Mouse (Mus musculus) neural tube, embryonic 15.5 days (tissue): ENCODE measurements around the gene Gm20388. TPM values are rescaled to one million over a fixed set of nuclear protein-coding genes. Genes with fewer than 3 reads are reported as not detected.

ENCODE experiments used
- ATAC-seq: fragments of 200-750 bp; cut with Nextera tagmentation; 2 replicates; pipeline ENCODE4 v1.8.0; 2017; ENCODE audit warnings: mild to moderate bottlenecking, moderate TSS enrichment, moderate library complexity; ENCODE audit not compliant: low FRiP score
- H3K27ac ChIP-seq: fragments of 300-500 bp; sonication (generic); replicated peaks from 2 replicates; pipeline ENCODE4 v1.5.1; 2015; ENCODE audit warnings: mild to moderate bottlenecking, inconsistent platforms
- H3K27me3 ChIP-seq: fragments of 300-500 bp; sonication (generic); replicated peaks from 2 replicates; pipeline ENCODE4 v1.6.1; 2015; ENCODE audit warnings: inconsistent platforms
- H3K36me3 ChIP-seq: fragments of 300-500 bp; sonication (generic); 2 replicates; pipeline ENCODE4 v1.6.1; 2015; ENCODE audit warnings: inconsistent platforms
- H3K4me1 ChIP-seq: fragments of 300-500 bp; sonication (generic); 2 replicates; pipeline ENCODE4 v1.6.1; 2015; ENCODE audit warnings: inconsistent platforms
- H3K4me2 ChIP-seq: fragments of 300-500 bp; sonication (generic); 2 replicates; pipeline ENCODE4 v1.6.1; 2015; ENCODE audit warnings: inconsistent platforms, mild to moderate bottlenecking, moderate library complexity
- H3K4me3 ChIP-seq: fragments of 300-500 bp; sonication (generic); replicated peaks from 2 replicates; pipeline ENCODE4 v1.5.1; 2015; ENCODE audit warnings: mild to moderate bottlenecking, inconsistent platforms
- H3K9ac ChIP-seq: fragments of 300-500 bp; sonication (generic); replicated peaks from 2 replicates; pipeline ENCODE4 v1.6.1; 2015; ENCODE audit warnings: mild to moderate bottlenecking, inconsistent platforms
- H3K9me3 ChIP-seq: fragments of 300-500 bp; sonication (generic); replicated peaks from 2 replicates; pipeline ENCODE4 v1.6.1; 2016; ENCODE audit warnings: inconsistent platforms
- WGBS: fragments of 180-500 bp; shearing (Covaris S2); methylation state at CpG from one replicate; pipeline ENCODE4 v1.1.7; 2015; ENCODE audit warnings: mixed read lengths; 5-methylcytosine and 5-hydroxymethylcytosine counted together
- polyA plus RNA-seq: library from polyadenylated mRNA; unstranded; fragments of >200 nt; fragmentation: Nextera tagmentation; extraction: Ambion mirVana; gene quantifications from 2 replicates; pipeline ENCODE4 v1.2.1, GENCODE M21; 2015

Gm20388 gene
- polyA plus RNA-seq, 1 experiment from 2014 or later, result not detected

DNA sequence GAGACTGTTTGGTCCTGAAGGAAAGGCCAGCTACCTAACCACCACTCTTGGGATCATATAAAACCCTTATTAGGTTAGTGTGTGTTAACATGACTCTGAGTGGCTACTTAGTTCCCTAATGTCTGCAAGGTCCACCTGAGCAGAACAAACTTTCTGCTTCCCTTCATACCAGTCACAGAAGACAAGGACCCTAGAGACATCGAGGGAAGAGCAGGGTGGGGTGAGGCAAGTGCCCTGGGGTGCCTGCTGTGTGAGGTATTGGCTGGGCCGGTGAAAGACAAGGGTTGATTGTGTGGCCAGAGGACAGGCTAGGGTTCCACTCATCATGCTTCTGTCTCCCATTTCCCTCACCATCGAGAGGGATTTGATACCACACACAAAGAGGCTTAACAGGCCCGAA is 847.4 kb downstream of the Gm20388 start:
- no peaks in the 10 kb centered on the region for H3K27me3 ChIP-seq
- no peak overlapping the region for H3K9ac ChIP-seq
- WGBS, result 55% methylated on average over 4 of the region's 4 CpGs
- no peak overlapping the region for H3K4me2 ChIP-seq
- no peaks in the 10 kb centered on the region for H3K4me1 ChIP-seq
- H3K4me3 ChIP-seq, result no peak overlapping the region
- H3K36me3 ChIP-seq, result no peaks in the 10 kb centered on the region
- ATAC-seq, result no peak
- no peaks in the 10 kb centered on the region for H3K9me3 ChIP-seq
- no peak overlapping the region for H3K27ac ChIP-seq

DNA sequence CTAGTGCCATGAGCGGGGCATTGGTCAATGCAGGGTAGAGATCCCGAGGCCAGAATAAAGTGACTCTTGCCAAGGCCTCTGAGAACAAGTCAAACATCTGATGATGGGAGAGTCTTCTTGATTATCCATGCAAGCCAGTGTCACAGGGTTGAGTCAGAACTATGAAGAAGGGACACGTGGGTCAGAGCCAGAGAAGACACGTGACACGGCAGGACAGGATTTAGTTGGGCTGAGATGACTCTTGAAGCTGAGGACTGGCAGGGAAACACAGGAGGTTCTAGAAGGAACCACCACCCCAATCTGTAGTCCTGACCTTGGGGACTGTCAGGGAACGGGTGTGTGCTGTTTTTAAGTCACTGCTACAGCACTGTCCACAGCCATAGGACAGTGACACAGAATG is 849.2 kb downstream of the Gm20388 start:
- Histone ChIP-seq H3K27me3 (no peaks in the 10 kb centered on the region), H3K27ac (no peak overlapping the region), H3K9me3 (no peaks in the 10 kb centered on the region), H3K4me1 (no peaks in the 10 kb centered on the region), H3K9ac (no peak overlapping the region), H3K36me3 (no peaks in the 10 kb centered on the region), H3K4me2 (no peak overlapping the region), H3K4me3 (no peak overlapping the region)
- ATAC-seq, result no peak
- 91% methylated on average over 6 of the region's 6 CpGs for WGBS

DNA sequence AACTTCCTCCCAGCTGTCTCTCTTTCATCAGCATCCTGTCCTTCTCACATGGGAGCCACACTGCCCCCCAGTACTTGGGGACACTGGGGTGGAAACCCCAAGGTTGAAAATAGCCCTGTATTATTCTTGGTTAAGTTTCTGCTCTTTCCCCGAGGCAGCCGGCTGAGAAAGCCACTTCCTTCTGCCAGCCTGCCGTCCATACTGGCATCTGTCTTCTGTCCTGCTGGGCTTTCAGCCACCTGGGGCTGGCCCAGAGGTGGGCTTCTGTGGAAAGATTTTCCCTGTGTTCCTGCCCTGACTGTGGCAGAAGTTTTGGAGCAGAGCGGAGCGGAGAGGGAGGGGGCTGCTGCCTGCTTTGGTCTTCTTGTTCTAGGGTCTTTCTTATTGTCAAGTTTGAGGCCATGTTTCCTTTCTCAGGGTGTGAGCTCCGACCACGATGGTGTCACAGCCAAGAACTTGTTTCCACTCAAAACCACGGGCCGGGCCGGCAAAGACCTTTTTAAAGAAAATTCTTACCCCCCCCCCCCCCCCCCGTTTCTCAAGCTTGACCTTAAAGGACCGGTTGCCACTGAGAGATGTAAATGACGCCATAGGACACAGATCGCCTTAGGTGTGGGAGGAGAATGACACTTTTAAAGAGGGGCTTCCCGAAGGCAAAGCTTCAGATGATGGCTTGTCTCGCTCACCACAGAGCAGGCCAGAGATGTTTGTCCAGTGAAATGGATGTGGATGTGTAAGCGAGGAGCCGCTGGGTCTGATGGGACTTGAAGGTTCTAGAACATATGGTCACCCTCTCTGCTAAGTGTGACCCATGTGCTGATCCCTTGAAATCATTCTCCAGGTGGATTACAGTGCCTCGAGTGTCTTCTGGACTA is 849.9 kb downstream of the Gm20388 start:
- no peak overlapping the region for H3K4me3 ChIP-seq
- no peak for ATAC-seq
- H3K27me3 ChIP-seq, result no peaks in the 10 kb centered on the region
- WGBS, result 83% methylated on average over 19 of the region's 19 CpGs
- H3K36me3 ChIP-seq, result no peaks in the 10 kb centered on the region
- no peaks in the 10 kb centered on the region for H3K4me1 ChIP-seq
- H3K4me2 ChIP-seq, result no peak overlapping the region
- H3K9ac ChIP-seq, result no peak overlapping the region
- no peaks in the 10 kb centered on the region for H3K9me3 ChIP-seq
- H3K27ac ChIP-seq, result no peak overlapping the region

DNA sequence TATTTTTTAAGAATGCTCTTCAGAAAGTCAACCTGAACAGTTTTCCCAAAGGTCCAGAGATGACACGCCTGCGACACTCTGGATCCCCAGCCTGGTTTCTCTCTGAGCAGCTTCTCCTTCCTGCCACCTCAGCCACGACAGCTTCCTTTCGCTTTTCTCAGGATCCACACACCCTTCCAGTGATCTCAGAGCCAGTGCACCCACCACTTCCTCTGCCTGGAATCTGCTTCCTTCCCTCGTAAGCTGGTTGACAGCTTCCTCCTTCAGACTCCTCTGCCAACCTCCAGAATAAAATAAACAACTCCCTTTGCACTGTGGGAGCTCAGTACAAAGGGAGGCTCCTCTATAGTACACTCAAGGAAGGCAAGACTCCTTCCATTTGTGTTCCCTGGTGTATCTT is 852.6 kb downstream of the Gm20388 start:
- Histone ChIP-seq H3K4me1 (no peaks in the 10 kb centered on the region), H3K27ac (no peak overlapping the region), H3K4me2 (no peak overlapping the region), H3K36me3 (no peaks in the 10 kb centered on the region), H3K9me3 (no peaks in the 10 kb centered on the region), H3K4me3 (no peak overlapping the region), H3K9ac (no peak overlapping the region), H3K27me3 (no peaks in the 10 kb centered on the region)
- 80% methylated on average over 5 of the region's 5 CpGs for WGBS
- no peak for ATAC-seq

DNA sequence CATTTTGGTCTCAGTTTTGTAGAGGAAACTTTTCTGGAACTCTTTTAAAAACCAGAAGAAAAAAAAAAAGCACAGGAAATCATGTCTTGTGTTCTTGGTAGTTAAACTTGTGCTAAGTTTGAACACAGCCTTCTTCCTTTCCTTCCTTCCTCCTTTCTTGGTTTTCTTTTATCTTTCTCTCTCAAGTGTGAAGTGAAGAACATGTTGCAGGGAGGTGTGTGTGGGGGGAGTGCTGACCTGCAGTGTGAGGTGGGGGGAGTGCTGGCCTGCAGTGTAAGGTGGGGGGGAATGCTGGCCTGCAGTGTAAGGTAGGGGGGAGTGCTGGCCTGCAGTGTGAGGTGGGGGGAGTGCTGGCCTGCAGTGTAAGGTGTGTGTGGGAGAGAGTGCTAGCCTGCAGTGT is 854.0 kb downstream of the Gm20388 start:
- ATAC-seq, result no peak
- Histone ChIP-seq H3K9me3 (no peaks in the 10 kb centered on the region), H3K4me3 (no peak overlapping the region), H3K27me3 (no peaks in the 10 kb centered on the region), H3K27ac (no peak overlapping the region), H3K4me1 (no peaks in the 10 kb centered on the region), H3K36me3 (no peaks in the 10 kb centered on the region), H3K9ac (no peak overlapping the region), H3K4me2 (no peak overlapping the region)

DNA sequence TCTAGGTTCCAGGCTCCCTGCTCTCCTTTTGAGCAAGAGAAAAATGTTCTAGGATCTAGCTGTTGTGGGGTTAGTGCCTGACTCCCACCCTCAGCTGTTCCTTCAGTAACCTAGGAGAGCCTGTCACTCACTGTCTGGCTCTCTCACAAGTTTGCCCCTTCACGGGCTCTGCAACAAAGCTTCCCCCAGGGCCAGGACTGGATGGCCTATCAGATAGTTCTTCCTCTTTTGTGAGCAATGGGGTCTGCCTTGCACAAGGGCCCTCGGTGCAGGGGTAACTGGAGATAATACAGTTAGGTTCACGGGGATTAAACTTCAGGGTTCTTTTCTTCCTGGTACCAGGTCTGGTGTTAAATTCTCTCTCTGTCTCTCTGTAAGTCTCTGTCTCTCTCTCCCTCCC is 856.0 kb downstream of the Gm20388 start:
- no peak overlapping the region for H3K4me2 ChIP-seq
- no peaks in the 10 kb centered on the region for H3K9me3 ChIP-seq
- no peak overlapping the region for H3K27ac ChIP-seq
- 38% methylated on average over 3 of the region's 3 CpGs for WGBS
- H3K36me3 ChIP-seq, result no peaks in the 10 kb centered on the region
- H3K4me3 ChIP-seq, result no peak overlapping the region
- H3K4me1 ChIP-seq, result no peaks in the 10 kb centered on the region
- no peak overlapping the region for H3K9ac ChIP-seq
- ATAC-seq, result no peak
- no peaks in the 10 kb centered on the region for H3K27me3 ChIP-seq

DNA sequence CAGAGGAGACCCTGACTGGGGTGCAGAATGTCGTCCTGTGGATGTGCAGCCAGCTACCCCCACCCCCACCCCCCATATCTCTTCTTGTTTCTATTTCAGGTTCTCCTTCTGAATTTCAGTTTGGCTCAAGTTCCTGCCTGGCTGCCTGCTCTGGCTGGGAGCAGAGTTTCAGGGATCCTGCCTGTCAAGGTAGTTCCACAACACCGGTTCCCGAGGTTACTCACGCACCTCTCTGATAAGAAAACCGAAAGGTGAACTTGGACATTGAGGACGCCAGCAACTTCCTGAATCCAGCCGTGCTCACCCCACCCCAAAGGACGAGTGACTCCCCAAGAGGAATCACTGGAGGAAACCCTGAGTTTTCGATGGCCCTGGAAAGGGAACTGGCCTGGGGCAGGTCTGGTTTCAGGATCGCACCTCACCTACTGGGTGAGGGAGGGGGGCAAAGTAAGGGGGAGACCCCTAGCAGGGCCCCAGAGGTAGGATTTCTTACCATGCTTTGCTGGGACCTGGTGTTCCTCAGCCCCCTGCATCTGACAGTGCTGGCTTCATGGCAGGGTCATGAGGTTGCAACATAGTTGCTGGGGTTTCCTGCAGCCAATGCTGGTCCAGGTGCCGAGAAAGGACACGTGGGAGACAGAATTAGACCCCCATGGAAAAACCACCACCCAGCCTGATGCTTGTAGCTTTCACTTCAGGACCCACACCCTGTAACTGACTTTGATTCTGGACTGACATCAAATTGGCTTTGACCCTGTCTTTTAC is 858.0 kb downstream of the Gm20388 start:
- Histone ChIP-seq H3K4me3 (no peak overlapping the region), H3K27me3 (no peaks in the 10 kb centered on the region), H3K9me3 (no peaks in the 10 kb centered on the region), H3K27ac (no peak overlapping the region), H3K4me1 (no peaks in the 10 kb centered on the region), H3K9ac (no peak overlapping the region), H3K4me2 (no peak overlapping the region), H3K36me3 (no peaks in the 10 kb centered on the region)
- ATAC-seq, result no peak
- WGBS, result 79% methylated on average over 12 of the region's 12 CpGs

DNA sequence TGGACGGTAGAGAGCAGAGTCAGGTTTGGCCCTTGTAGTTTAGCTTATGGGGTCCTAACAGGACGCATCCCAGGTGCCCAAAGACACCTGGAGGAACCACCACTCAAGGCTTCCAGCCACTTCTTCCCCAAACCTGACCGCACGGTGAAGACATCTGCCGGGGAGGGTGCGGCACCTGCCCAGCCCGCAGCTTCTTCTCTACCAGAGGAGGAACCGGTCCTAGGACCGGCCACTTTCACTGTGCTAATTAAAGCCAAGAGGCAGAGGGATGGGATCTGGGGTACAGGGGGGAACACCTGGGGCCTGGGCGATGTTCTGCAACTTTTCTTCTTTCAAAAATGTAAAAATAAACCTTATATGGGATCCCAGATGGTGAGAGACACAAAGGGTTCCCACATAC is 866.5 kb downstream of the Gm20388 start:
- H3K9ac ChIP-seq, result no peak overlapping the region
- H3K36me3 ChIP-seq, result no peaks in the 10 kb centered on the region
- ATAC-seq, result no peak
- no peak overlapping the region for H3K4me3 ChIP-seq
- H3K9me3 ChIP-seq, result no peaks in the 10 kb centered on the region
- 0 out of 2 replicates have a peak, but pooled peaks cover 3% of the 10 kb centered on the region for H3K4me1 ChIP-seq
- WGBS, result 91% methylated on average over 10 of the region's 10 CpGs
- no peak overlapping the region for H3K27ac ChIP-seq
- H3K4me2 ChIP-seq, result no peak overlapping the region
- peaks cover 4% of the 10 kb centered on the region; the same call in 1 of the 2 replicates for H3K27me3 ChIP-seq

DNA sequence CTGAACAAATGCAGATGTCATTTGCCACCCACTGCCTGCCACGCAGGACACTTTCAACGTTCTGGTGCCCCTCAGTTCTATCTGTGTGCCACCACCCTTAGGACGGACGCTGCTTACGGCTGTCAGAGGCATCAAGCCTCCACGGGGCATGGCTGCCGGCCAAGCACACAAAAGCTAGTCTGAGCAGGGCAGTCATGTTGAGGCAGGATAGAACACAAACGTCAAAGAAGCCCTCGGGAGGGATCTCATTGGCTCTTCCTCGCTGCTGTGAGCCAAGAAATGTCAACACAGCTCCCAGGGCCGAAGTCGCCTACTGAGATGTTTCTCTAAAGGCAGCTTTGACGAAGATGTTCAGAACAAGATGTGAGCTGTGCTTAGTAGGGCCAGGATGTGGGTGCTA is 867.1 kb downstream of the Gm20388 start:
- H3K36me3 ChIP-seq, result no peaks in the 10 kb centered on the region
- ATAC-seq, result no peak
- H3K4me1 ChIP-seq, result 0 out of 2 replicates have a peak, but pooled peaks cover 3% of the 10 kb centered on the region
- WGBS, result 56% methylated on average over 13 of the region's 13 CpGs
- H3K4me3 ChIP-seq, result no peak overlapping the region
- H3K4me2 ChIP-seq, result no peak overlapping the region
- no peak overlapping the region for H3K9ac ChIP-seq
- H3K9me3 ChIP-seq, result no peaks in the 10 kb centered on the region
- no peak overlapping the region for H3K27ac ChIP-seq
- H3K27me3 ChIP-seq, result peaks cover 4% of the 10 kb centered on the region; the same call in 1 of the 2 replicates

DNA sequence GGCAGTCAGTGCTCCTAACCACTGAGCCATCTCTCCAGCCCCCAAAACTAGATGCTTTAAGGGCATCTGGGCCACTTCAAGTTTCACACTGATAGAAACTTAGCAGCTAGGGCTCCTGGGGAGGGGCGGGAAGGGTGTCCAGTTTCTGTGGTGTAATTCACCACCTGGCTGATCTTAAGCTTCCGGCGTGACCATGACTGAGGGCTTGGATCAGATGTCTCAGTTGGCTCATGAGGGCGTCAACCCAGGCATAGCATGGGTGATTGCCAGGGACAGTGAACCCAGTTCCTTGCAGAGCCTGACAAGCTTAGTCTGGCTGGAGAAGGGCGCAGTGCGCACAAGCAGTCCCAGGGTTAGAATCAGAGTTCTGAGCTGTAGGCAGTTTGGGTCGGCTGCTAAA is 868.5 kb downstream of the Gm20388 start:
- Histone ChIP-seq H3K9me3 (no peaks in the 10 kb centered on the region), H3K27ac (no peak overlapping the region), H3K27me3 (peaks cover 4% of the 10 kb centered on the region; the same call in 1 of the 2 replicates), H3K36me3 (no peaks in the 10 kb centered on the region), H3K4me2 (no peak overlapping the region), H3K4me3 (no peak overlapping the region), H3K4me1 (0 out of 2 replicates have a peak, but pooled peaks cover 3% of the 10 kb centered on the region), H3K9ac (no peak overlapping the region)
- 98% methylated on average over 7 of the region's 7 CpGs for WGBS
- ATAC-seq, result no peak

DNA sequence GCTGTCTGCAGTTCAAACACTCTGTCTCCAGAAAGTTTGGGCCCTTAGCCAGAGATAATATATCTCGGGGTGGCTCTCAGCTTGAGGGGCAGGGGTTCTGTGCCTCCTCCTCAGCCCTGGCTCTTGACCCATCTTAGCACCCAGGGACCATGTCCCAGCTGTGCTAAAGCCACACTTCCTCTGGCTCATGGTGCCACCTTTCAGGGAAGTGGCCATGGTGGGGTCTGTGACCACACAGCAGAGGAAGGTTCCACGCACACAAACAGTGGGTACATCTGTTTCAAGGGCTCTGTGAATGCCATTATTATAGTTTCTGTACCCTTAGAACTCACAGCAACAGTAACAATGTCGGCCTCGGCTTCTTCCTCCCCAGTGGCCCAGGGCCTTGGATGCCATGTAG is 873.1 kb downstream of the Gm20388 start:
- Histone ChIP-seq H3K4me3 (no peak overlapping the region), H3K9me3 (no peaks in the 10 kb centered on the region), H3K27me3 (no peaks in the 10 kb centered on the region), H3K4me1 (no peaks in the 10 kb centered on the region), H3K27ac (no peak overlapping the region), H3K4me2 (no peak overlapping the region), H3K36me3 (no peaks in the 10 kb centered on the region), H3K9ac (no peak overlapping the region)
- no peak for ATAC-seq
- 89% methylated on average over 4 of the region's 4 CpGs for WGBS

DNA sequence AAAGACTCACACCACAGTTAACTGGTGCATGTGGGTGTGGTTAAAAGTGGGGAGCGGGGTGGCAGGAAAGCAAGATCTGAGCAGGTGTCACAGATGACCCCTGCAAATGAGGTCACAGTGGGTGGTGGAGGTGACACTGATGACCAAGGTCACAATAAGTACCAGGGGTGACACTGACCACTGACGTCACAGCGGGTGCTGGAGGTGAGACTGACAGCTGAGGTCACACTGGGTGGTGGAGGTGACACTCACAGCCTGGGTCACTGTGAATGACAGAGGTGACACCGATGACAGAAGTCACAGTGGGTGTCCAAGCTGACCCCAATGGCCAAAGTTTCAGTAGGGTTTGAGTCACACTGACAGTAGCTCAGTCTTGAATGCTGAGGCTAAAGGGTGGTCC is 876.1 kb downstream of the Gm20388 start:
- Histone ChIP-seq H3K36me3 (no peaks in the 10 kb centered on the region), H3K9me3 (no peaks in the 10 kb centered on the region), H3K9ac (no peak overlapping the region), H3K4me3 (no peak overlapping the region), H3K27ac (no peak overlapping the region), H3K4me1 (no peaks in the 10 kb centered on the region), H3K27me3 (no peaks in the 10 kb centered on the region), H3K4me2 (no peak overlapping the region)
- 94% methylated on average over 4 of the region's 4 CpGs for WGBS
- no peak for ATAC-seq
